Mouse (Mus musculus) left cerebral cortex, postnatal 4 days (tissue): ENCODE measurements around the gene Tbc1d13. TPM values are rescaled to one million over a fixed set of nuclear protein-coding genes. Genes with fewer than 3 reads are reported as not detected.
A peak's percentile ranks its signal among the peaks of the same experiment; 100 is the strongest.

ENCODE experiments used
- DNase-seq: peaks from one replicate; pipeline ENCODE4 v3.0.0-alpha.2; 2022
- intact Hi-C: fragments of 180-260 bp; cut with DNase I; formaldehyde crosslinking; loops from one replicate; pipeline ENCODE4 v1.15.1; 2025
- total RNA-seq, 2 experiments: library from RNA; stranded (reverse); gene quantifications; 2 replicates each; pipeline ENCODE4 v1.2.3; 2021

The Tbc1d13 gene
- 10 to 100 TPM; 84.9 to 87.6 TPM for total RNA-seq

- intact Hi-C loops: no loop called here
- DNase-seq: peak; percentile 96
Measured at GRCm38 (mm10) chr2:30133613-30134377, at the start of gene Tbc1d13. TSS of gene Tbc1d13 (plus strand) at chr2:30133746.

GRCm38 (mm10) chr2:30084113-30084512, 49.4 kb upstream of the Tbc1d13 start:
- no peak for DNase-seq
- intact Hi-C loops: no loop called here

GRCm38 (mm10) chr2:30084632-30085031, 48.9 kb upstream of the Tbc1d13 start:
- intact Hi-C loops: no loop called here
- no peak for DNase-seq

GRCm38 (mm10) chr2:30087310-30087709, 46.2 kb upstream of the Tbc1d13 start:
- DNase-seq: no peak
- intact Hi-C loops: no loop called here

GRCm38 (mm10) chr2:30091521-30091920, 42.0 kb upstream of the Tbc1d13 start:
- intact Hi-C loops: no loop called here
- no peak for DNase-seq

- no peak for DNase-seq
- intact Hi-C loops: no loop called here
Measured at GRCm38 (mm10) chr2:30092280-30092918, 41.1 kb upstream of the Tbc1d13 start.

GRCm38 (mm10) chr2:30093471-30094207, 39.9 kb upstream of the Tbc1d13 start, which contains the start of gene Zdhhc12:
TSS of gene Zdhhc12 (minus strand) at chr2:30093648.
- peak; percentile 94 for DNase-seq
- intact Hi-C loops: no loop called here

- intact Hi-C loops: no loop called here
- DNase-seq: peak; percentile 35
Measured at GRCm38 (mm10) chr2:30094208-30094588, 39.3 kb upstream of the Tbc1d13 start.

- intact Hi-C loops: no loop called here
- peak; percentile 62 for DNase-seq
Measured at GRCm38 (mm10) chr2:30095882-30096527, 37.5 kb upstream of the Tbc1d13 start.

GRCm38 (mm10) chr2:30100214-30100613, 33.3 kb upstream of the Tbc1d13 start:
- intact Hi-C loops: no loop called here
- no peak for DNase-seq

- intact Hi-C loops: no loop called here
- DNase-seq: peak; percentile 46
Measured at GRCm38 (mm10) chr2:30106364-30106763, 27.2 kb upstream of the Tbc1d13 start.

GRCm38 (mm10) chr2:30107646-30108045, 25.9 kb upstream of the Tbc1d13 start:
- intact Hi-C loops: no loop called here

GRCm38 (mm10) chr2:30108260-30108659, 25.3 kb upstream of the Tbc1d13 start:
- intact Hi-C loops: no loop called here
- DNase-seq: no peak

More at GRCm38 (mm10) chr2:30107646-30108045, 25.9 kb upstream of the Tbc1d13 start:
- DNase-seq: no peak

GRCm38 (mm10) chr2:30111500-30111899, 22.0 kb upstream of the Tbc1d13 start:
- intact Hi-C loops: no loop called here
- DNase-seq: no peak

GRCm38 (mm10) chr2:30112564-30112963, 21.0 kb upstream of the Tbc1d13 start:
- no peak for DNase-seq
- intact Hi-C loops: no loop called here

- no peak for DNase-seq
- intact Hi-C loops: no loop called here
Measured at GRCm38 (mm10) chr2:30119641-30120051, 13.9 kb upstream of the Tbc1d13 start.

GRCm38 (mm10) chr2:30120269-30120668, 13.3 kb upstream of the Tbc1d13 start:
- intact Hi-C loops: no loop called here

GRCm38 (mm10) chr2:30122766-30123165, 10.8 kb upstream of the Tbc1d13 start:
- intact Hi-C loops: no loop called here
- no peak for DNase-seq

More at GRCm38 (mm10) chr2:30120269-30120668, 13.3 kb upstream of the Tbc1d13 start:
- no peak for DNase-seq

- DNase-seq: peak; percentile 19
- intact Hi-C loops: no loop called here
Measured at GRCm38 (mm10) chr2:30123729-30124471, 9.6 kb upstream of the Tbc1d13 start.
